Mouse (Mus musculus): Measurements from ENCODE around the gene Adamts16. TPM values are rescaled to one million over a fixed set of nuclear protein-coding genes. Genes with fewer than 3 reads are reported as not detected.

Gene Adamts16
- polyA plus RNA-seq, 1 experiment from 2014 or later, result 1.3 TPM

- no peaks in the 10 kb centered on the region for H3K9me3 ChIP-seq
- ATAC-seq, result no peak
- no peak overlapping the region for H3K9ac ChIP-seq (replicated peaks)
- no peaks in the 10 kb centered on the region for H3K27me3 ChIP-seq
- no peak overlapping the region for H3K27ac ChIP-seq
- H3K36me3 ChIP-seq, result no peaks in the 10 kb centered on the region
- 91% methylated on average over 3 of the region's 3 CpGs for WGBS
- no peak overlapping the region for H3K4me2 ChIP-seq (replicated peaks)
- H3K4me3 ChIP-seq (replicated peaks), result no peak overlapping the region
- H3K4me1 ChIP-seq (replicated peaks), result no peaks in the 10 kb centered on the region; the same call in 1 of the 2 replicates
Measured at GRCm38 (mm10) chr13:70726249-70726648, 115.4 kb downstream of the Adamts16 start.

GRCm38 (mm10) chr13:70724635-70725034 lies 117.0 kb downstream of the Adamts16 start:
- no peak for ATAC-seq
- Histone ChIP-seq H3K27ac (no peak overlapping the region), H3K4me3 (replicated peaks) (no peak overlapping the region), H3K4me2 (replicated peaks) (no peak overlapping the region), H3K27me3 (no peaks in the 10 kb centered on the region), H3K9me3 (no peaks in the 10 kb centered on the region), H3K9ac (replicated peaks) (no peak overlapping the region), H3K36me3 (no peaks in the 10 kb centered on the region), H3K4me1 (replicated peaks) (no peaks in the 10 kb centered on the region)
- 53% methylated on average over 3 of the region's 3 CpGs for WGBS

- 81% methylated on average over 2 of the region's 2 CpGs for WGBS
- no peak overlapping the region for H3K27ac ChIP-seq
- no peaks in the 10 kb centered on the region for H3K36me3 ChIP-seq
- H3K27me3 ChIP-seq, result no peaks in the 10 kb centered on the region
- no peak overlapping the region for H3K4me2 ChIP-seq (replicated peaks)
- no peak overlapping the region for H3K9ac ChIP-seq (replicated peaks)
- no peaks in the 10 kb centered on the region for H3K4me1 ChIP-seq (replicated peaks)
- no peaks in the 10 kb centered on the region for H3K9me3 ChIP-seq
- ATAC-seq, result no peak
- no peak overlapping the region for H3K4me3 ChIP-seq (replicated peaks)
Measured at GRCm38 (mm10) chr13:70724108-70724622, 117.4 kb downstream of the Adamts16 start.

GRCm38 (mm10) chr13:70719994-70720393 lies 121.6 kb downstream of the Adamts16 start:
- Histone ChIP-seq H3K27ac (no peak overlapping the region), H3K9ac (replicated peaks) (no peak overlapping the region), H3K36me3 (no peaks in the 10 kb centered on the region), H3K4me1 (replicated peaks) (no peaks in the 10 kb centered on the region), H3K9me3 (no peaks in the 10 kb centered on the region), H3K4me2 (replicated peaks) (no peak overlapping the region), H3K27me3 (no peaks in the 10 kb centered on the region), H3K4me3 (replicated peaks) (no peak overlapping the region)
- ATAC-seq, result no peak
- WGBS, result 72% methylated on average over 1 of the region's 1 CpGs

- ATAC-seq, result no peak
- peaks cover 5% of the 10 kb centered on the region; the same call in 1 of the 2 replicates for H3K4me1 ChIP-seq (replicated peaks)
- H3K27ac ChIP-seq, result no peak overlapping the region
- no peak overlapping the region for H3K9ac ChIP-seq (replicated peaks)
- WGBS, result 83% methylated on average over 2 of the region's 2 CpGs
- H3K4me2 ChIP-seq (replicated peaks), result no peak overlapping the region
- H3K9me3 ChIP-seq, result no peaks in the 10 kb centered on the region
- H3K27me3 ChIP-seq, result no peaks in the 10 kb centered on the region
- H3K36me3 ChIP-seq, result no peaks in the 10 kb centered on the region
- H3K4me3 ChIP-seq (replicated peaks), result no peak overlapping the region
Measured at GRCm38 (mm10) chr13:70718814-70719213, 122.8 kb downstream of the Adamts16 start.

- no peaks in the 10 kb centered on the region for H3K9me3 ChIP-seq
- no peak overlapping the region for H3K4me2 ChIP-seq (replicated peaks)
- 78% methylated on average over 5 of the region's 5 CpGs for WGBS
- no peaks in the 10 kb centered on the region for H3K27me3 ChIP-seq
- no peak overlapping the region for H3K9ac ChIP-seq (replicated peaks)
- no peak overlapping the region for H3K27ac ChIP-seq
- no peak for ATAC-seq
- no peak overlapping the region for H3K4me3 ChIP-seq (replicated peaks)
- no peaks in the 10 kb centered on the region for H3K36me3 ChIP-seq
- peaks cover 5% of the 10 kb centered on the region; the same call in 1 of the 2 replicates for H3K4me1 ChIP-seq (replicated peaks)
Measured at GRCm38 (mm10) chr13:70716022-70716421, 125.6 kb downstream of the Adamts16 start.

GRCm38 (mm10) chr13:70714081-70714775 lies 127.4 kb downstream of the Adamts16 start:
- Histone ChIP-seq H3K27me3 (no peaks in the 10 kb centered on the region), H3K36me3 (no peaks in the 10 kb centered on the region), H3K4me1 (replicated peaks) (peaks cover 5% of the 10 kb centered on the region; the same call in 1 of the 2 replicates), H3K9ac (replicated peaks) (no peak overlapping the region), H3K4me2 (replicated peaks) (no peak overlapping the region), H3K9me3 (no peaks in the 10 kb centered on the region), H3K4me3 (replicated peaks) (no peak overlapping the region), H3K27ac (no peak overlapping the region)
- 61% methylated on average over 7 of the region's 7 CpGs for WGBS
- ATAC-seq, result peak; percentile 80

GRCm38 (mm10) chr13:70713331-70713730 lies 128.3 kb downstream of the Adamts16 start:
- no peak overlapping the region for H3K4me3 ChIP-seq (replicated peaks)
- no peak for ATAC-seq

GRCm38 (mm10) chr13:70707158-70707854 lies 134.3 kb downstream of the Adamts16 start:
- H3K4me3 ChIP-seq (replicated peaks), result no peak overlapping the region
- no peak overlapping the region for H3K27ac ChIP-seq
- no peak overlapping the region for H3K4me2 ChIP-seq (replicated peaks)
- H3K4me1 ChIP-seq (replicated peaks), result no peaks in the 10 kb centered on the region
- WGBS, result 82% methylated on average over 5 of the region's 5 CpGs
- ATAC-seq, result no peak
- no peak overlapping the region for H3K9ac ChIP-seq (replicated peaks)
- no peaks in the 10 kb centered on the region for H3K27me3 ChIP-seq
- no peaks in the 10 kb centered on the region for H3K9me3 ChIP-seq
- no peaks in the 10 kb centered on the region for H3K36me3 ChIP-seq

More at GRCm38 (mm10) chr13:70713331-70713730, 128.3 kb downstream of the Adamts16 start:
- H3K36me3 ChIP-seq, result no peaks in the 10 kb centered on the region
- 82% methylated on average over 5 of the region's 5 CpGs for WGBS
- no peaks in the 10 kb centered on the region for H3K9me3 ChIP-seq
- H3K27ac ChIP-seq, result no peak overlapping the region
- peaks cover 5% of the 10 kb centered on the region; the same call in 1 of the 2 replicates for H3K4me1 ChIP-seq (replicated peaks)
- no peak overlapping the region for H3K4me2 ChIP-seq (replicated peaks)
- no peak overlapping the region for H3K9ac ChIP-seq (replicated peaks)
- no peaks in the 10 kb centered on the region for H3K27me3 ChIP-seq

- Histone ChIP-seq H3K27ac (no peak overlapping the region), H3K4me2 (replicated peaks) (no peak overlapping the region), H3K9ac (replicated peaks) (no peak overlapping the region), H3K9me3 (no peaks in the 10 kb centered on the region), H3K4me3 (replicated peaks) (no peak overlapping the region), H3K36me3 (no peaks in the 10 kb centered on the region), H3K27me3 (no peaks in the 10 kb centered on the region), H3K4me1 (replicated peaks) (no peaks in the 10 kb centered on the region)
- no peak for ATAC-seq
- 75% methylated on average over 4 of the region's 4 CpGs for WGBS
Measured at GRCm38 (mm10) chr13:70702904-70703303, 138.7 kb downstream of the Adamts16 start.

GRCm38 (mm10) chr13:70698812-70699387 lies 142.7 kb downstream of the Adamts16 start:
- Histone ChIP-seq H3K27ac (no peak overlapping the region), H3K27me3 (no peaks in the 10 kb centered on the region), H3K4me1 (replicated peaks) (no peaks in the 10 kb centered on the region), H3K4me2 (replicated peaks) (no peak overlapping the region), H3K9ac (replicated peaks) (no peak overlapping the region), H3K9me3 (no peaks in the 10 kb centered on the region), H3K36me3 (no peaks in the 10 kb centered on the region), H3K4me3 (replicated peaks) (no peak overlapping the region)
- WGBS, result 77% methylated on average over 4 of the region's 4 CpGs
- ATAC-seq, result no peak

GRCm38 (mm10) chr13:70689452-70689960 lies 152.1 kb downstream of the Adamts16 start:
- no peaks in the 10 kb centered on the region for H3K36me3 ChIP-seq
- H3K9ac ChIP-seq (replicated peaks), result no peak overlapping the region
- H3K4me3 ChIP-seq (replicated peaks), result no peak overlapping the region
- H3K9me3 ChIP-seq, result no peaks in the 10 kb centered on the region
- ATAC-seq, result no peak
- no peak overlapping the region for H3K4me2 ChIP-seq (replicated peaks)
- H3K27me3 ChIP-seq, result no peaks in the 10 kb centered on the region
- H3K4me1 ChIP-seq (replicated peaks), result peaks cover 9% of the 10 kb centered on the region
- no peak overlapping the region for H3K27ac ChIP-seq
- WGBS, result 56% methylated on average over 2 of the region's 2 CpGs

Measured in midbrain, embryonic 13.5 days (tissue).